Mouse (Mus musculus) brain, embryonic 18.5 days (tissue): Measurements from ENCODE around the gene Zfp36l2.
"Not testable (repeated sequence)": the region's sequence is repeated elsewhere in the genome, so short reads cannot be mapped to it uniquely, and the experiment has no call there.

Experiments used
- DNase-seq: peaks from one replicate; pipeline ENCODE4 v3.0.0-alpha.2; 2012; ENCODE audit warnings: low read depth, low spot score

Gene Zfp36l2

GRCm38 (mm10) chr17:84187727-84188373, at the start of gene Zfp36l2:
TSS of gene Zfp36l2 (minus strand) at chr17:84187947.
- DNase-seq = peak; percentile 67

GRCm38 (mm10) chr17:84236781-84237557, 49.2 kb upstream of the Zfp36l2 start:
- DNase-seq = no peak

- no peak for DNase-seq
These were observed 47.7 kb upstream of the Zfp36l2 start for GRCm38 (mm10) chr17:84235399-84235928.

GRCm38 (mm10) chr17:84234785-84235184, 47.0 kb upstream of the Zfp36l2 start:
- not testable (repeated sequence) for DNase-seq

- DNase-seq = no peak
These were observed 46.0 kb upstream of the Zfp36l2 start for GRCm38 (mm10) chr17:84233758-84234157.

- no peak for DNase-seq
These were observed 43.6 kb upstream of the Zfp36l2 start for GRCm38 (mm10) chr17:84231361-84231760.

- no peak for DNase-seq
These were observed 40.5 kb upstream of the Zfp36l2 start for GRCm38 (mm10) chr17:84228223-84228622.

- DNase-seq = no peak
These were observed 38.9 kb upstream of the Zfp36l2 start for GRCm38 (mm10) chr17:84226681-84227080.

GRCm38 (mm10) chr17:84226231-84226630, 38.5 kb upstream of the Zfp36l2 start:
- no peak for DNase-seq

- no peak for DNase-seq
These were observed 36.6 kb upstream of the Zfp36l2 start for GRCm38 (mm10) chr17:84224217-84224887.

GRCm38 (mm10) chr17:84218841-84219240, 31.1 kb upstream of the Zfp36l2 start:
- DNase-seq = not testable (repeated sequence)

- no peak for DNase-seq
These were observed 29.9 kb upstream of the Zfp36l2 start for GRCm38 (mm10) chr17:84217696-84218095.

GRCm38 (mm10) chr17:84215264-84215960, 27.7 kb upstream of the Zfp36l2 start:
- DNase-seq = no peak

- no peak for DNase-seq
These were observed 25.7 kb upstream of the Zfp36l2 start for GRCm38 (mm10) chr17:84213464-84213863.

GRCm38 (mm10) chr17:84207611-84208010, 19.9 kb upstream of the Zfp36l2 start:
- DNase-seq = no peak

- DNase-seq = no peak
These were observed 18.5 kb upstream of the Zfp36l2 start for GRCm38 (mm10) chr17:84206239-84206638.

GRCm38 (mm10) chr17:84204962-84205361, 17.2 kb upstream of the Zfp36l2 start:
- no peak for DNase-seq

GRCm38 (mm10) chr17:84203340-84203739, 15.6 kb upstream of the Zfp36l2 start:
- DNase-seq = no peak

- DNase-seq = no peak
These were observed 13.4 kb upstream of the Zfp36l2 start for GRCm38 (mm10) chr17:84201183-84201582.

- DNase-seq = no peak
These were observed 10.2 kb upstream of the Zfp36l2 start for GRCm38 (mm10) chr17:84197912-84198344.

- no peak for DNase-seq
These were observed 8.6 kb upstream of the Zfp36l2 start for GRCm38 (mm10) chr17:84196329-84196728.

- DNase-seq = no peak
These were observed 8.1 kb upstream of the Zfp36l2 start for GRCm38 (mm10) chr17:84195835-84196234.
